8 mouse cellular contexts compared by ENCODE assay signal in the genomic region with DNA sequence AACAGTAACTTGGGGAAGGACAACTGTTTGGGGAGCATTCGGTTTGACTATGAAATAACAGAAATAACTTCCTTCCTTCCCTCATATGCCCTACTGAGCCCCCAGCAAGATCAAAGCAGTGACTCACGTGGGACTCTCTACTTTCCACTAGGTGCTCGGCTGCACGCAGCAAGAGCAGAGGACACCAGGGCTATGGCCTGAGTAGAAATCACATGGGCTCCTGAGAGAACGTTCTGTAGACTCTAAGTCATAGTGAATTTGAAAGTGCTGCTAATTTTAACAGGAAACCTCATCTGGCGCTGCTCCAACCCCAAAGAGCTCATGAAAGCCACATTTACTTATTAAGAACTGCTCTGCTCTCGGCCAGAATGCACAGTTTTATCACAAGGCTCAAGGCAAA. TPM values are rescaled to one million over a fixed set of nuclear protein-coding genes. Genes with fewer than 3 reads are reported as not detected.
DNase-seq lines count a peak whose midpoint lies in the region; ATAC-seq lines count a peak whose summit lies in the region.

No protein-coding gene starts in this region.

- DNase-seq in left cerebral cortex, postnatal 25 days (ENCODE audit: low spot score in 2 of 2): peak; percentile 47 to 51
- DNase-seq in left cerebral cortex, postnatal 4 days: no peak
- no peak for DNase-seq in cerebellum, adult 8-10 months
- no peak for DNase-seq in retina, postnatal 1 day
- no peak for DNase-seq in frontal cortex, postnatal 25 days (ENCODE audit: low spot score in 2 of 2)

- intact Hi-C loops in left cerebral cortex, postnatal 25 days (cut with DNase I): no loop called here
- intact Hi-C loops in left cerebral cortex, postnatal 4 days (cut with DNase I): no loop called here

- ATAC-seq in activated CD4-positive, CD25-positive, alpha-beta regulatory T cell, adult 4 months: peak; percentile 87
- peak; percentile 72 to 82 for ATAC-seq in hematopoietic stem cell, adult 5-6 weeks (replicated peaks in 1 of 2; ENCODE audit: insufficient read depth in 1 of 2, low FRiP score in 2 of 2, low TSS enrichment in 1 of 2, low read depth in 1 of 2, poor library complexity in 2 of 2, severe bottlenecking in 2 of 2)
- ATAC-seq in megakaryocyte-erythroid progenitor cell, adult 5-6 weeks (replicated peaks; ENCODE audit: low FRiP score, low TSS enrichment, poor library complexity, severe bottlenecking): peak; percentile 48; the same call in 1 of the 2 replicates

RNA-seq across cellular contexts. Expression of gene Pfkp, which starts 15.1 kb away (rescaled TPM):
- 100 to 1,000 TPM; 262 to 270 TPM for total RNA-seq in left cerebral cortex, postnatal 25 days (2021)
- 100 to 1,000 TPM; 566 to 591 TPM for total RNA-seq in left cerebral cortex, postnatal 4 days (2021)
- polyA plus RNA-seq in activated CD4-positive, CD25-positive, alpha-beta regulatory T cell, adult 4 months (2017; shearing (Covaris generic)): 100 to 1,000 TPM; 111 to 120 TPM
- total RNA-seq in hematopoietic stem cell, adult 5-6 weeks (2017): 46.1 and 51.6 TPM in 2 replicates
- total RNA-seq in megakaryocyte-erythroid progenitor cell, adult 5-6 weeks (2014; fragmentation: Nextera tagmentation): 5.7 and 6.2 TPM in 2 replicates
- 16.6 and 31.5 TPM in 2 replicates for total RNA-seq in megakaryocyte-erythroid progenitor cell, adult 5-6 weeks (2017)

Comparison
In these comparisons a context has a peak if more than half of its experiments do, and no peak if none do; other contexts are left out.
1. DNase-seq: peak in left cerebral cortex, postnatal 25 days (2 of 2); none in left cerebral cortex, postnatal 4 days (single experiment), cerebellum, adult 8-10 months (single experiment), retina, postnatal 1 day (single experiment) and frontal cortex, postnatal 25 days (0 of 2).
2. Peak in every context shown above with its lines, with median percentiles within 50 percentile points of each other: ATAC-seq.